In genomic region chr2:148041381-148041780, GRCm38 (mm10) we compare ENCODE assay signal across 9 mouse cellular contexts. TPM values are rescaled to one million over a fixed set of nuclear protein-coding genes. Genes with fewer than 3 reads are reported as not detected.
"Had no signal": no experiment of that assay in that cellular context is flagged by ENCODE, and none has a peak within 500 bp of the region (broad histone marks: within the 10 kb centered on the region; RNA-seq: fewer than 3 reads in every experiment).

No protein-coding gene starts in this region.

- H3K9ac ChIP-seq: limb, embryonic 12.5 days; liver, embryonic 13.5 days; liver, postnatal 0 days had no signal

- H3K36me3 ChIP-seq: limb, embryonic 12.5 days; liver, embryonic 13.5 days had no signal

- H3K9me3 ChIP-seq: limb, embryonic 12.5 days; liver, embryonic 13.5 days had no signal

- H3K4me2 ChIP-seq: limb, embryonic 12.5 days had no signal

- H3K4me1 ChIP-seq: liver, embryonic 13.5 days had no signal

- ATAC-seq: hindbrain, postnatal 0 days; liver, postnatal 0 days had no signal

- DNase-seq: kidney, adult 18-20 months; kidney, postnatal 10 days; liver; liver, embryonic 13.5 days; liver, postnatal 0 days; thymus, postnatal 4 days had no signal

- H3K4me3 ChIP-seq: layer of hippocampus, adult 2 months; limb, embryonic 12.5 days had no signal

- H3K27ac ChIP-seq: hindbrain, postnatal 0 days; layer of hippocampus, adult 2 months; limb, embryonic 12.5 days; liver, embryonic 13.5 days had no signal

RNA-seq across cellular contexts. Expression of gene Foxa2, which starts 5.4 kb away (rescaled TPM):
- polyA plus RNA-seq: limb, embryonic 12.5 days had no signal
